Mouse (Mus musculus): Measurements from ENCODE around the gene 4930469K13Rik. TPM values are rescaled to one million over a fixed set of nuclear protein-coding genes. Genes with fewer than 3 reads are reported as not detected.

The 4930469K13Rik gene
- polyA plus RNA-seq, 1 experiment from 2014 or later, result not detected

- no peak for ATAC-seq (replicated peaks; ENCODE audit: low FRiP score)
- Histone ChIP-seq H3K4me3 (ENCODE audit: low read depth, low read length) (no peak overlapping the region), H3K27me3 (replicated peaks; ENCODE audit: control insufficient read depth, insufficient read depth, low read length) (0 out of 2 replicates have a peak, but pooled peaks cover 2% of the 10 kb centered on the region), H3K27ac (ENCODE audit: low read depth, low read length) (no peak overlapping the region), H3K4me2 (no peak overlapping the region), H3K9ac (ENCODE audit: low read depth, low read length) (no peak overlapping the region), H3K36me3 (ENCODE audit: control insufficient read depth, insufficient read depth, low read length) (no peaks in the 10 kb centered on the region), H3K4me1 (replicated peaks; ENCODE audit: control insufficient read depth, insufficient read depth, low read length) (no peaks in the 10 kb centered on the region), H3K9me3 (ENCODE audit: control insufficient read depth, low read length) (no peaks in the 10 kb centered on the region)
- no peak for DNase-seq (ENCODE audit: low spot score)
- 81% methylated on average over 6 of the region's 6 CpGs for WGBS
These were observed 140.8 kb downstream of the 4930469K13Rik start for GRCm38 (mm10) chr11:33957595-33957994.

GRCm38 (mm10) chr11:33956623-33957022 is 141.7 kb downstream of the 4930469K13Rik start:
- H3K9me3 ChIP-seq (ENCODE audit: control insufficient read depth, low read length), result no peaks in the 10 kb centered on the region
- H3K27ac ChIP-seq (ENCODE audit: low read depth, low read length), result no peak overlapping the region
- DNase-seq (ENCODE audit: low spot score), result no peak
- ATAC-seq (replicated peaks; ENCODE audit: low FRiP score), result no peak
- H3K27me3 ChIP-seq (replicated peaks; ENCODE audit: control insufficient read depth, insufficient read depth, low read length), result 0 out of 2 replicates have a peak, but pooled peaks cover 2% of the 10 kb centered on the region
- H3K4me3 ChIP-seq (ENCODE audit: low read depth, low read length), result no peak overlapping the region
- no peak overlapping the region for H3K4me2 ChIP-seq
- no peaks in the 10 kb centered on the region for H3K4me1 ChIP-seq (replicated peaks; ENCODE audit: control insufficient read depth, insufficient read depth, low read length)
- H3K9ac ChIP-seq (ENCODE audit: low read depth, low read length), result no peak overlapping the region
- H3K36me3 ChIP-seq (ENCODE audit: control insufficient read depth, insufficient read depth, low read length), result no peaks in the 10 kb centered on the region
- 57% methylated on average over 5 of the region's 5 CpGs for WGBS

- Histone ChIP-seq H3K27me3 (replicated peaks; ENCODE audit: control insufficient read depth, insufficient read depth, low read length) (0 out of 2 replicates have a peak, but pooled peaks cover 2% of the 10 kb centered on the region), H3K9ac (ENCODE audit: low read depth, low read length) (no peak overlapping the region), H3K36me3 (ENCODE audit: control insufficient read depth, insufficient read depth, low read length) (no peaks in the 10 kb centered on the region), H3K4me2 (no peak overlapping the region), H3K9me3 (ENCODE audit: control insufficient read depth, low read length) (no peaks in the 10 kb centered on the region), H3K4me1 (replicated peaks; ENCODE audit: control insufficient read depth, insufficient read depth, low read length) (no peaks in the 10 kb centered on the region), H3K27ac (ENCODE audit: low read depth, low read length) (no peak overlapping the region), H3K4me3 (ENCODE audit: low read depth, low read length) (no peak overlapping the region)
- DNase-seq (ENCODE audit: low spot score) (no peak), ATAC-seq (replicated peaks; ENCODE audit: low FRiP score) (no peak)
- WGBS, result 81% methylated on average over 4 of the region's 4 CpGs
These were observed 142.4 kb downstream of the 4930469K13Rik start for GRCm38 (mm10) chr11:33955982-33956381.

- Histone ChIP-seq H3K9ac (ENCODE audit: low read depth, low read length) (no peak overlapping the region), H3K9me3 (ENCODE audit: control insufficient read depth, low read length) (no peaks in the 10 kb centered on the region), H3K36me3 (ENCODE audit: control insufficient read depth, insufficient read depth, low read length) (no peaks in the 10 kb centered on the region), H3K27me3 (replicated peaks; ENCODE audit: control insufficient read depth, insufficient read depth, low read length) (no peaks in the 10 kb centered on the region), H3K4me1 (replicated peaks; ENCODE audit: control insufficient read depth, insufficient read depth, low read length) (no peaks in the 10 kb centered on the region), H3K4me2 (no peak overlapping the region), H3K27ac (ENCODE audit: low read depth, low read length) (no peak overlapping the region), H3K4me3 (ENCODE audit: low read depth, low read length) (no peak overlapping the region)
- 72% methylated on average over 8 of the region's 8 CpGs for WGBS
- ATAC-seq (replicated peaks; ENCODE audit: low FRiP score) (no peak), DNase-seq (ENCODE audit: low spot score) (no peak)
These were observed 146.4 kb downstream of the 4930469K13Rik start for GRCm38 (mm10) chr11:33951684-33952625.

GRCm38 (mm10) chr11:33951155-33951554 is 147.2 kb downstream of the 4930469K13Rik start:
- Histone ChIP-seq H3K36me3 (ENCODE audit: control insufficient read depth, insufficient read depth, low read length) (no peaks in the 10 kb centered on the region), H3K9ac (ENCODE audit: low read depth, low read length) (no peak overlapping the region), H3K4me2 (no peak overlapping the region), H3K4me1 (replicated peaks; ENCODE audit: control insufficient read depth, insufficient read depth, low read length) (no peaks in the 10 kb centered on the region), H3K4me3 (ENCODE audit: low read depth, low read length) (no peak overlapping the region), H3K27ac (ENCODE audit: low read depth, low read length) (no peak overlapping the region), H3K27me3 (replicated peaks; ENCODE audit: control insufficient read depth, insufficient read depth, low read length) (no peaks in the 10 kb centered on the region), H3K9me3 (ENCODE audit: control insufficient read depth, low read length) (no peaks in the 10 kb centered on the region)
- 71% methylated on average over 5 of the region's 5 CpGs for WGBS
- DNase-seq (ENCODE audit: low spot score), result no peak
- no peak for ATAC-seq (replicated peaks; ENCODE audit: low FRiP score)

GRCm38 (mm10) chr11:33946501-33946900 is 151.9 kb downstream of the 4930469K13Rik start:
- Histone ChIP-seq H3K9me3 (ENCODE audit: control insufficient read depth, low read length) (no peaks in the 10 kb centered on the region), H3K4me2 (no peak overlapping the region), H3K27me3 (replicated peaks; ENCODE audit: control insufficient read depth, insufficient read depth, low read length) (no peaks in the 10 kb centered on the region), H3K4me1 (replicated peaks; ENCODE audit: control insufficient read depth, insufficient read depth, low read length) (no peaks in the 10 kb centered on the region), H3K27ac (ENCODE audit: low read depth, low read length) (no peak overlapping the region), H3K36me3 (ENCODE audit: control insufficient read depth, insufficient read depth, low read length) (no peaks in the 10 kb centered on the region), H3K4me3 (ENCODE audit: low read depth, low read length) (no peak overlapping the region), H3K9ac (ENCODE audit: low read depth, low read length) (no peak overlapping the region)
- WGBS, result 53% methylated on average over 4 of the region's 4 CpGs
- ATAC-seq (replicated peaks; ENCODE audit: low FRiP score) (no peak), DNase-seq (ENCODE audit: low spot score) (no peak)

GRCm38 (mm10) chr11:33944786-33945328 is 153.5 kb downstream of the 4930469K13Rik start:
- H3K4me2 ChIP-seq, result no peak overlapping the region
- ATAC-seq (replicated peaks; ENCODE audit: low FRiP score), result no peak
- H3K4me1 ChIP-seq (replicated peaks; ENCODE audit: control insufficient read depth, insufficient read depth, low read length), result no peaks in the 10 kb centered on the region
- H3K36me3 ChIP-seq (ENCODE audit: control insufficient read depth, insufficient read depth, low read length), result no peaks in the 10 kb centered on the region
- H3K9me3 ChIP-seq (ENCODE audit: control insufficient read depth, low read length), result no peaks in the 10 kb centered on the region
- no peaks in the 10 kb centered on the region for H3K27me3 ChIP-seq (replicated peaks; ENCODE audit: control insufficient read depth, insufficient read depth, low read length)
- WGBS, result 74% methylated on average over 9 of the region's 9 CpGs
- DNase-seq (ENCODE audit: low spot score), result no peak
- H3K27ac ChIP-seq (ENCODE audit: low read depth, low read length), result no peak overlapping the region
- H3K9ac ChIP-seq (ENCODE audit: low read depth, low read length), result no peak overlapping the region
- no peak overlapping the region for H3K4me3 ChIP-seq (ENCODE audit: low read depth, low read length)

- Histone ChIP-seq H3K4me1 (replicated peaks; ENCODE audit: control insufficient read depth, insufficient read depth, low read length) (no peaks in the 10 kb centered on the region), H3K27me3 (replicated peaks; ENCODE audit: control insufficient read depth, insufficient read depth, low read length) (no peaks in the 10 kb centered on the region), H3K4me2 (no peak overlapping the region), H3K9ac (ENCODE audit: low read depth, low read length) (no peak overlapping the region), H3K4me3 (ENCODE audit: low read depth, low read length) (no peak overlapping the region), H3K36me3 (ENCODE audit: control insufficient read depth, insufficient read depth, low read length) (no peaks in the 10 kb centered on the region), H3K27ac (ENCODE audit: low read depth, low read length) (no peak overlapping the region), H3K9me3 (ENCODE audit: control insufficient read depth, low read length) (no peaks in the 10 kb centered on the region)
- no peak for ATAC-seq (replicated peaks; ENCODE audit: low FRiP score)
- no peak for DNase-seq (ENCODE audit: low spot score)
- WGBS, result 58% methylated on average over 4 of the region's 4 CpGs
These were observed 154.1 kb downstream of the 4930469K13Rik start for GRCm38 (mm10) chr11:33944067-33944785.

All from liver, embryonic 11.5 days (tissue).